Mouse (Mus musculus): ENCODE results near the gene Traf3.

GRCm38 (mm10) chr12:111243733-111244132 lies 77.6 kb downstream of the Traf3 start:
- TF ChIP-seq CTCF (IDR thresholded peaks at IDR 0.05; ENCODE audit: borderline replicate concordance, extremely low read depth, insufficient read depth, insufficient read length) (no peak), POLR2A (IDR thresholded peaks at IDR 0.05; ENCODE audit: borderline replicate concordance, extremely low read depth, insufficient read depth, insufficient read length, poor library complexity, severe bottlenecking) (no peak)
